Mouse (Mus musculus) granulocyte monocyte progenitor cell, adult 5-6 weeks (primary cell): ENCODE results near the gene Lrriq4. TPM values are rescaled to one million over a fixed set of nuclear protein-coding genes. Genes with fewer than 3 reads are reported as not detected.

ENCODE experiments used
- ATAC-seq: replicated peaks from 2 replicates; pipeline ENCODE4 v1.8.0; 2016; ENCODE audit warnings: mild to moderate bottlenecking, moderate TSS enrichment, inconsistent platforms; ENCODE audit not compliant: poor library complexity, severe bottlenecking
- total RNA-seq, 2 experiments: library from RNA; stranded (forward) in 1 of 2; stranded (reverse) in 1 of 2; fragments of 200-712, 200-1000 nt in 1 of 2; fragments of >200 nt in 1 of 2; fragmentation: Nextera tagmentation in 1 of 2; gene quantifications; 2 replicates each; pipeline ENCODE4 v1.2.3; 2014 to 2017

Gene Lrriq4
- total RNA-seq (2014; fragmentation: Nextera tagmentation) (not detected in 2 replicates), total RNA-seq (2017) (not detected in 2 replicates)

DNA sequence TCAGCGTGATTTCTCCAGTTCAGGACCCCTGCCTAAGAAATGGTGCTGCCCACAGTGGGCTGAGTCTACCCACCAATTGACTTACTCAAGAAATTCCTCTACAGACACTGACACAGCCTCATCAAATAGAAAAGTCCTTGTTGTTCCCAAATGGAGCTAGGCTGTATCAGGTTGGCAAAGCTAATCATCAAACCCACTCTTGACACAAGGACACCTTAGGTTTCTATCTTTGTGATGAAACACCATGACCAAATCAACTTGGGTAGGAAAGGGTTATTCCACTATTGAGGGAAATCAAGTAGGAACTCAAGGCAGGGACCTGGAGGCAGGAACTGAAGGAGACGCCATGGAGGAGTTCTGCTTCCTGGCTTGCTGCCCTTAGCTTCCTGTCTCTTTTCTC lies at the start of gene Lrriq4:
Lrriq4 (plus strand) TSS at position 301 of the 400 bp plus-strand sequence.
- no peak for ATAC-seq

DNA sequence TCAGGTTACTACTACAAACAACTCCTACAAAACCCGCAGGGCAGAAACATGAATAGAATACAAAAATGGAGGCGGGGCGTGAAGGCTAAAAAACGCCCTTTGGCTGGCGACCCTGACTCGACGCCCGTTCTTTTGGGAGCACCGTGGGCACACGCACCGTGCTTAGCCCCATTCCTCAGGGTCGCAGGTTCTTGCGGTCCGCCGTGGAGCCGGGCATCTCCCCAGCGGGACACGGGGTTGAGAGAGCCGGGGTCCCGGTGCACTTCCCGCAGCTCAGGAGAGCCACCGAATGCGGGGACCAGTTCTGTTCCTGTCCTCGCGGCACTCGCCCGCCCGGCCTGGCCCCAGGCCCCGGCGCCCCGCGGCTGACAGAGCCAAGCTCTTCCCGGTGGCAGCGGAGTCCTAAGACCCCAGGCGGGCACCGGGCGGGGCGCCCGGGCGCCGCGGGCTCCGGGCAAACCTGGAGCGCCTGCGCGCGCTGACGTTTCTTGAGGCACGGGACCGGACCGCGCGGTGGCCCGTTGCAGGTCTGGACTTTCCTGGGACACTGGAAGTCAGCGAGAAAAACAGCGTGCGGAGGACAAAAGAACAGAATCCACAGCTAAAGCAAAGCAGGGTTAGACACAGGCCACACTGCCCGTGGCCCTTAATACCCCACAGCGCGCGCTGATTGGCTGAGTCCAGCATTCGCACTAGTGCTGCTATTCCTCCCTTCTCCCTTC lies 49.0 kb upstream of the Lrriq4 start:
- ATAC-seq = peak; percentile 18

DNA sequence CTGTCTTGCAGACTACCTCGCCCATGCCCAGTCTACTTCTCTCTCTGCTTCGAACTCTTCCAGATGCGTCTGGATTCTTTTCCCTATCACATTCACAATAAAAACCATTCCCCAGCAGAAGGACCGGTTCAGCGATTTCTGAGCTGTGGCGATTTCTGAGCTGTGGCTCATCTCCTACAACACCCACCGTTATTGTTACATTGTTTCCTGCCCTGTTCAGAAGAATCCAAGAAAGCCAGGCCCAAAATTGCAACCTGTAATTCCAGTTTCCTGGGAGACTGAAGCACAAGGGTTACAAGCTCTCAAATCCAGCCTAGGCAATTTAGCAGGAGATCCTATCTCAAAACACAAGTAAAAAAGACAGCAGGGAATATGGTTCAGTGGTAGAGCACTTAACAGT lies 47.0 kb upstream of the Lrriq4 start:
- ATAC-seq = no peak

- ATAC-seq = 0 out of 2 replicates have a peak, but pooled peaks have one; percentile 3
These were observed 44.4 kb upstream of the Lrriq4 start, which contains the start of gene Actrt3 for GRCm38 (mm10) chr3:30599711-30600545. Actrt3 (minus strand) TSS chr3:30599939.

GRCm38 (mm10) chr3:30600717-30601116 lies 43.6 kb upstream of the Lrriq4 start:
- ATAC-seq = no peak

DNA sequence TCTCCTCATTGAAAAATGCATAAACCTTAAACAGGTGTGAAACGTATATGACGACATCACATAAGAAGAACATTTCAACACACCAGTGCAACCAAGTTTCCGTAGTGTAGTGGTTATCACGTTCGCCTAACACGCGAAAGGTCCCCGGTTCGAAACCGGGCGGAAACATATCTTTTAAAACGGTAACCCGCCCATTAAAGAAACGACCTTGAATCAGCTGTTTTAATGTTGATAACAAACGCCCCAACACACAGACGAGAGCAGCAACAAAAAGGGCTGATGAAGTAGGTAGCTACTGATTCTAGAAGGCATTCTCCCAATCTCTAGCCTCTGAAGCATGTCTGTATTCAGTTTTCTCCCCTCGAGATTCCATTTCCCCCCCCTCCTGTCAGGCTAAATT lies 43.1 kb upstream of the Lrriq4 start:
- peak; percentile 13 for ATAC-seq

DNA sequence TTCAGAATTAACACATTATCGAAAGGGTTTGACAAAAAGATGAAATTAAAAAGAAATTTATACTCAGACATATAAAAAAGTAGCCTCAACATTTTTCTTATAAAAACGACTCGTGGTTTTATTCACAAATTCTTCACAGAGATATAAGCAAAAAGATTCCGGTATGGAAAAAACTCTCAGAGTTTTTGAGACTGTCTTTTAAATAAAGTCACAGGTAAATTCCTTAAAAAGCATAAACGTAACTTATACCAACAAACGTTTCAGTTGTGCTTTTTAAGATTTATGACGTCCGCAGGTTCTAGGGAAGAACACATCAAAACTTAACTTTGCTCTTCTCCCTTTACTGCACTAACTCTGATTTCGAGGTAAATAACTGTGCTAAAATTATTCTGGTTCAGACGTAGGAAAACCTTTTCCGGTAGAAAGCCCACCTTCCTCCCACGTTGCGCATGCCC lies 42.7 kb upstream of the Lrriq4 start:
- ATAC-seq = no peak

DNA sequence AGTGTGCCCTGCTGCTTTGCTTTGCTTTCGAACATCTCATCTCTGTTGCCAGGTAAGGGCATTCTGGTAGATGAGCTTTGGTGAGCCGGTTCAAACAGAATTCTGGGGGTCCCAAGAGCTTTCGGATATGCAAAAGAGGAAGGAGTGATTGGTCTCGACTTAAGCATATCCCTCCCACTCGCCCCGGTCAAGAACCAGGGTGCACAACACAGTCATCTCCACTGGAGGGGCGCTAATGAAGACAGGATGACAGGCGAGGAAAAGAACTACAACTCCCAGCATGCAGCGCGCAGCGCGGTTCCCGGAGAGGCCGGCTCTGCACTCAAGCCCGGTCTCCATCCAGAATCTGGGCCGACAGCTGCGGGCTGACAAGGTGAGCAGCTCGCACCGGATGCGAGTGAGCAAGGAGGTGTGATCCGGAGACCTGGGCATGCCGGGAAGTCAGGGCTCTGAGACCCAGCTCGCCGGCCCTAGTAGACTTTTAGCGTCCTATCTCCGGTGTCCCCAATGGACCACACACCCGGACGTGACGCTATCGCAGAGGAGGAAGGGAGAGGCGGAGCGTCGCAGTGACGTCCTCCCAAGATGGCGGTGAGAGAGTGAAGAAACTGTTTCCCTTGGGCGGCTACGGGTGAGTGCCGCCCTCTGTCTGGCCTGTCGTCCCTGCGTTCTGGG lies 42.1 kb upstream of the Lrriq4 start, which contains the start of gene Mynn:
Mynn (plus strand) TSS at position 1 of the 675 bp plus-strand sequence.
- ATAC-seq = peak; percentile 80

- peak; percentile 68 for ATAC-seq
These were observed 41.6 kb upstream of the Lrriq4 start for GRCm38 (mm10) chr3:30602740-30603098.

DNA sequence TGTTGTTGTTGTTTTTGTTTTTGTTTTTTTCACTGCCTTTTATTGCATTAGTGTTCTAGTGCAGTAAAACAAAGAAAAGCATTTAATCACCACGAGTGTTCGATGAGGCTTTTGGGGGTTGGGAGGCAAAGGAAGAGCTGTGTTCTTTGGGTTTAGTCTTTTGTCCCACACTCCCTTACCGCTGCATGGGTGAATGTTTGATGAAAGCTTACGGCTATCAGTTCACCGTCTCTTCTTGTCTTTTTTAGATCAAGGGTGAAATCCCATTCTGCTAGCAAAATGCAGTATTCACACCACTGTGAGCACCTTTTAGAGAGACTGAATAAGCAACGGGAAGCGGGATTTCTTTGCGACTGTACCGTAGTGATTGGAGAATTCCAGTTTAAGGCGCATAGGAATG lies 41.1 kb upstream of the Lrriq4 start:
- no peak for ATAC-seq

GRCm38 (mm10) chr3:30608999-30609398 lies 35.3 kb upstream of the Lrriq4 start:
- no peak for ATAC-seq

GRCm38 (mm10) chr3:30610930-30611329 lies 33.4 kb upstream of the Lrriq4 start:
- ATAC-seq = no peak

- peak; percentile 75 for ATAC-seq
These were observed 24.2 kb upstream of the Lrriq4 start for GRCm38 (mm10) chr3:30620132-30620531.

GRCm38 (mm10) chr3:30633681-30634080 lies 10.6 kb upstream of the Lrriq4 start:
- peak; percentile 33; the same call in 1 of the 2 replicates for ATAC-seq

GRCm38 (mm10) chr3:30635629-30636028 lies 8.7 kb upstream of the Lrriq4 start:
- no peak for ATAC-seq

DNA sequence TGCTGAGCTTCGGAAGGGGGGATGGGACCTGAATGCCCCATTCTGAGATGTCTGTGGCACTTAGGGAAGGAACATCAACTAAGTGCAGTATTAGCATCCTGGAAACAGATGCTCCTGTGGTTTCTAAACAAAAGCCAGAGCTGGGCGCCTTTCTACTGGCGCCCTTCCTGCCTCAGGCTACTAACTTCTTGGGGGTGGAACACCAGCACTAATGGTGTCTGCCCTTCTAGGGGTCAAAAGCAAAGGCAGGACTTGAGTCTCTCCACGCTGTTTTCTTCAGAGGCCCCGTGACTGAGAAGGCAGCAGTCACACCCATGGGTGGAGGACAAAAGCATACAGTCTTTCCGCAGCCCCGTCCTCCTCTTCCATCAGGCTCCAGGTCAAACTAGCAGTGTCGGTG lies 2.5 kb downstream of the Lrriq4 start:
- no peak for ATAC-seq

- peak; percentile 97 for ATAC-seq
These were observed 3.3 kb downstream of the Lrriq4 start, which contains the start of gene Lrrc34 for GRCm38 (mm10) chr3:30647440-30648090. Lrrc34 (minus strand) TSS chr3:30647869.

GRCm38 (mm10) chr3:30648466-30648865 lies 4.2 kb downstream of the Lrriq4 start:
- no peak for ATAC-seq

- ATAC-seq = peak; percentile 24; the same call in 1 of the 2 replicates
These were observed 5.9 kb downstream of the Lrriq4 start for GRCm38 (mm10) chr3:30650062-30650841.
